Mouse (Mus musculus) liver, embryonic 14.5 days (tissue): ENCODE measurements at regions not wholly inside any gene's neighbourhood (a gene's known extent, or its start where the extent isn't known, plus 50 kb on each side); places are given as distances from the start of the nearest gene placed in this dataset.

ENCODE experiments used
- ATAC-seq: fragments of 200-750 bp; cut with Nextera tagmentation; 2 replicates; pipeline ENCODE4 v1.8.0; 2017; ENCODE audit warnings: moderate number of reproducible peaks, mild to moderate bottlenecking, moderate library complexity; ENCODE audit not compliant: insufficient read depth
- DNase-seq, 3 experiments: peaks; one replicate each; pipeline ENCODE4 v3.0.0-alpha.2; 2012 to 2013; ENCODE audit warnings: low read depth in 3 of 3, low spot score in 3 of 3
- H3K27ac ChIP-seq: fragments of 300-500 bp; sonication (generic); 2 replicates; pipeline ENCODE4 v1.5.1; 2014; ENCODE audit warnings: moderate library complexity, mild to moderate bottlenecking, control low read depth, inconsistent platforms
- H3K27me3 ChIP-seq: fragments of 300-500 bp; sonication (generic); 2 replicates; pipeline ENCODE4 v1.6.1; 2014; ENCODE audit warnings: mild to moderate bottlenecking, low read length, moderate library complexity; ENCODE audit not compliant: control insufficient read depth, insufficient read depth
- H3K36me3 ChIP-seq: fragments of 300-500 bp; sonication (generic); replicated peaks from 2 replicates; pipeline ENCODE4 v1.6.1; 2014; ENCODE audit warnings: low read depth; ENCODE audit not compliant: control insufficient read depth, insufficient read depth
- H3K4me1 ChIP-seq, 2 experiments: fragments of 200-500 bp in 1 of 2; fragments of 300-500 bp in 1 of 2; sonication (generic) in 1 of 2; replicated peaks; 2 replicates each; pipeline ENCODE4 v1.6.1; 2012 to 2014; ENCODE audit warnings: antibody characterized with exemption in 1 of 2, inconsistent platforms in 1 of 2, low read length in 1 of 2; ENCODE audit not compliant: control insufficient read depth in 2 of 2, insufficient read depth in 2 of 2
- H3K4me2 ChIP-seq: fragments of 300-500 bp; sonication (generic); 2 replicates; pipeline ENCODE4 v1.6.1; 2014; ENCODE audit warnings: low read depth, mild to moderate bottlenecking, control low read depth, moderate library complexity
- H3K4me3 ChIP-seq, 2 experiments: fragments of 200-500 bp in 1 of 2; fragments of 300-500 bp in 1 of 2; sonication (generic) in 1 of 2; 2 replicates each; pipeline ENCODE4 v1.5.1; 2012 to 2014; ENCODE audit warnings: low read depth in 2 of 2, low read length in 2 of 2, mild to moderate bottlenecking in 2 of 2, control low read depth in 1 of 2, inconsistent platforms in 1 of 2, moderate library complexity in 1 of 2; ENCODE audit not compliant: insufficient read depth in 1 of 2
- H3K9ac ChIP-seq: fragments of 300-500 bp; sonication (generic); replicated peaks from 2 replicates; pipeline ENCODE4 v1.6.1; 2014; ENCODE audit warnings: mild to moderate bottlenecking, control low read depth, moderate library complexity
- H3K9me3 ChIP-seq: fragments of 300-500 bp; sonication (generic); 2 replicates; pipeline ENCODE4 v1.6.1; 2016; ENCODE audit warnings: low read length, mixed read lengths; ENCODE audit not compliant: control insufficient read depth
- CTCF ChIP-seq: IDR thresholded peaks from 2 replicates; pipeline ENCODE4 v1.5.1; 2016; ENCODE audit warnings: antibody characterized with exemption, low read depth, control low read depth
- EP300 ChIP-seq: IDR thresholded peaks from 2 replicates; pipeline ENCODE4 v1.6.1; 2016; ENCODE audit warnings: antibody characterized with exemption, low read depth
- WGBS: fragments of 180-500 bp; shearing (Covaris S2); extraction: QIAGEN DNeasy Blood & Tissue Kit; methylation state at CpG from one replicate; pipeline ENCODE4 v1.1.7; 2014; ENCODE audit not compliant: insufficient replicate concordance; 5-methylcytosine and 5-hydroxymethylcytosine counted together

DNA sequence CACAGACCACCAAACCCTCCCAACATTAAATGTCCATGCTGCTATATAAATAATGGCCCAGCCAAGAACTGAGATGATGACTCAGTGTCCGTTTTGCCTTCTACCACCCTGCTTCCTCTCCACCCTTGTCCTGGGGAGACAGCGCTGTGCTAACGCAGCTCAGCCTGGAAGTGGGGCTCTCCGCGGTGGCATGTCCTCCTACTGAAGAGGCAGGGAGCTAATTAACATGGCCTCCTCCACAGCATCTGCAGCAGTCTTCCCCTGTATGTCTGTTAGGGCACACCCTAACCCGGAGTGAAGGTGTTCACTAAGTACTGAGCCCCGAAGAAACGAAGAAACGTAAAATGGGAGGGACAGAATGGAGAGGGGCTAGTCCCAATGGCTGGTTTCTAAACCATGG lies 107.8 kb downstream of the Slc35b3 start:
- Histone ChIP-seq H3K4me3 (no peak overlapping the region), H3K27me3 (no peaks in the 10 kb centered on the region), H3K36me3 (no peaks in the 10 kb centered on the region), H3K9ac (no peak overlapping the region), H3K4me2 (no peak overlapping the region), H3K27ac (no peak overlapping the region), H3K9me3 (no peaks in the 10 kb centered on the region), H3K4me1 (no peaks in the 10 kb centered on the region)
- DNase-seq: no peak
- TF ChIP-seq EP300 (no peak), CTCF (no peak)
- 36% methylated on average over 9 of the region's 9 CpGs for WGBS
- ATAC-seq: no peak

DNA sequence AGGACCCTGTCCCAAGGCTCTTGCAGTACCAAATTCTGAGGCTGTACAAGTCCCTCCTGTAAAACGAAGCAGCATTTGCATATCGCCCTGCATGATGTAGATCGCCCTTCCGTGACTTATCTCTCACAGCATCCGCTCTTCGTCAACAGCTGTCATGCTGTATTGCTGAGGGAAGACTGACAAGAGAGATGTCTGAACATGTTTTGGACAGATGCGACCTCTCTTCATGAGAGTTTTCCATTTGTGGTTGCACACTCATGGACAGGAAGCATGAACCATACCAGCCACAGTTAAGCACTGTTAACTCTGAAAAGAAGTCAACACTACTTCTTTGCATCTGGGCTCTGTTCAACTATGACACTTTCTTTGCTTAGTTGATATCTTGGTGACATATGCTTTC lies 108.9 kb downstream of the Slc35b3 start:
- no peaks in the 10 kb centered on the region for H3K36me3 ChIP-seq
- TF ChIP-seq CTCF (no peak), EP300 (no peak)
- ATAC-seq: no peak

DNA sequence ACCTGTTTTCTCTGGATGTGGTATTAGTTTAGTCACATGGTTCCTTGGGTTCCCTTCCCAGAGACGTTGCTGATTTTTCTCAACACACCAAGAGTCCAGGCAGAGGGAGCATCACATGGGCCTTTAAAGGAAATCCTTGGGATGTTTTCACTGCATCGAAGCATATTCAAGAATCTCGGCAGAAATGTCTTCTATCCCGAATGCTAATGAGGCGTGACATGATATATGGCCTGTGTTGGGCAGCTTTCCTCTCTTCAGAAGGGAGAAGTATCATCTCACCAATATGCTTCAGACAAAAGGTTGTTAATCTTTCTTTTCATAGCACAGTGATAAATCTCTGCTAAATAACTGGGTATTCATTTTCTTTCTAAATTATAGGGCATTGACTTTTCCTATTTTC lies 122.4 kb downstream of the Slc35b3 start:
- no peak overlapping the region for H3K4me2 ChIP-seq
- H3K9me3 ChIP-seq: no peaks in the 10 kb centered on the region
- H3K36me3 ChIP-seq: no peaks in the 10 kb centered on the region
- TF ChIP-seq EP300 (no peak), CTCF (no peak)
- ATAC-seq (no peak), DNase-seq (no peak)
- WGBS: 63% methylated on average over 5 of the region's 5 CpGs
- H3K27ac ChIP-seq: no peak overlapping the region
- no peaks in the 10 kb centered on the region for H3K4me1 ChIP-seq
- no peak overlapping the region for H3K4me3 ChIP-seq
- no peaks in the 10 kb centered on the region for H3K27me3 ChIP-seq
- no peak overlapping the region for H3K9ac ChIP-seq

More for the DNA sequence above, 108.9 kb downstream of the Slc35b3 start:
- Histone ChIP-seq H3K27ac (no peak overlapping the region), H3K9ac (no peak overlapping the region), H3K9me3 (no peaks in the 10 kb centered on the region), H3K4me1 (no peaks in the 10 kb centered on the region), H3K4me3 (no peak overlapping the region), H3K4me2 (no peak overlapping the region), H3K27me3 (no peaks in the 10 kb centered on the region)
- no peak for DNase-seq
- 52% methylated on average over 7 of the region's 7 CpGs for WGBS

DNA sequence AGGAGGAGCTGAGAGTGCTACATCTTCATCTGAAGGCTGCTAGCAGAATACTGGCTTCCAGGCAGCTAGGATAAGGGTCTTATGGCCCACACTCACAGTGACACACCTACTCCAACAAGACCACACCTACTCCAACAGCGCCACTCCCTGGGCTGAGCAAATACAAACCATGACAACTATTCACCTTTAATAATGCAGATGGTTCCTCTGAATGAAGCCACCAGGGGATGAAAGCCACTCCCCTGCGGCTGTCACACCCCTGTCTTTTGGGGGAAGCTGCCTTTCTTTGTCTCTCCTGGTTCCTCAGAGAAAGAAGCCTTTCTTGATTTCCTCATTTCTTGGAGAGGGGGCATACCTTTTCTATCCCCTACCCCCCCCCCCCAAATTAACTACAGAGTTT lies 135.0 kb downstream of the Slc35b3 start:
- whole genome bisulfite sequencing: 27% methylated on average over 2 of the region's 2 CpGs
- Histone ChIP-seq H3K9me3 (no peaks in the 10 kb centered on the region), H3K27me3 (no peaks in the 10 kb centered on the region), H3K27ac (no peak overlapping the region), H3K4me2 (no peak overlapping the region), H3K4me1 (no peaks in the 10 kb centered on the region), H3K4me3 (no peak overlapping the region), H3K36me3 (no peaks in the 10 kb centered on the region), H3K9ac (no peak overlapping the region)
- DNase-seq: no peak
- no peak for TF ChIP-seq CTCF
- ATAC-seq: no peak

DNA sequence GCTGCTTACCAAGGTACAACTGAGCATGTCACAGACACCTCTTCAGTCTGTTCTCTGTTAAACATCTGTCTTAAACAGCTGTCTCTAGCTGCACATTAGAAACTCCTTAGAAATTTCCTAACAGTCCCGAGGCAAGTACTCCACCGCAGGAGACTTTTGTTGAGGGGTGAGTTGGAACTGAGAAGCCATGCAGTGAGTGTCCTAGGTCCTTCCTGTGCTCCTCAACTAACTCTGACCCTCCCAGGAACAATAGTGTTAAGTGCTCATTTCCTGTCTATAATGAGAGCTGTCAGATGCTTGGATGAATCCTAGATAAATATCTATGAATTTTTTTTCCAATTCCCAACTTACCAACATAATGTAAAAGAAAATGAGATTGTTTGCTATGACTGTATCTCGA lies 141.1 kb downstream of the Slc35b3 start:
- Histone ChIP-seq H3K9me3 (no peaks in the 10 kb centered on the region; the same call in 1 of the 2 replicates), H3K36me3 (no peaks in the 10 kb centered on the region), H3K27me3 (no peaks in the 10 kb centered on the region), H3K9ac (no peak overlapping the region), H3K27ac (no peak overlapping the region), H3K4me1 (no peaks in the 10 kb centered on the region), H3K4me3 (no peak overlapping the region), H3K4me2 (no peak overlapping the region)
- 67% methylated on average over 3 of the region's 3 CpGs for WGBS
- ATAC-seq (no peak), DNase-seq (no peak)
- TF ChIP-seq EP300 (no peak), CTCF (no peak)

DNA sequence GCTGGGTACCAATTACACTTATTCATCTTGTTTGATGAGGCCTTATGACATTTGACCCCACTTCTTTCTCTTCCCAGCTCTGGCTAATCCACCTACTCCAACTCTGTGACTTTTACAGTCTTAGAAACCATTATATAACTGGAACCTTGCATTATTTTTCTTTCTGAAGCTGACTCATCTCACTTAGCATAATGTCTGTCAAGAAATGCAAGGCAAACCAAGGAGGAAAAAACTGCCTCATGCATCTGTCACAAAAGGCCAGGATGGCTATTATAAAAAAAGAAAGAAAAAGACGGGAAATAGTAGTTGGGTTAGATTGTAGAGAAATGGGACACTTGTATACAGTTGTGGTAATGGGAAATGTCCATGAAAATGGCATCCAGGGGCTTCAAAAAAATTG lies 141.9 kb downstream of the Slc35b3 start:
- H3K4me1 ChIP-seq: no peaks in the 10 kb centered on the region
- no peaks in the 10 kb centered on the region for H3K36me3 ChIP-seq
- H3K4me2 ChIP-seq: no peak overlapping the region
- ATAC-seq (no peak), DNase-seq (no peak)
- H3K27me3 ChIP-seq: no peaks in the 10 kb centered on the region
- no peak for TF ChIP-seq CTCF
- no peak for TF ChIP-seq EP300
- H3K9me3 ChIP-seq: no peaks in the 10 kb centered on the region; the same call in 1 of the 2 replicates
- no peak overlapping the region for H3K4me3 ChIP-seq
- 49% methylated on average over 1 of the region's 1 CpGs for WGBS
- H3K9ac ChIP-seq: no peak overlapping the region
- no peak overlapping the region for H3K27ac ChIP-seq
